Mouse (Mus musculus) kidney, postnatal 10 days (tissue): ENCODE measurements around the gene Pla1a.

Source experiments
- DNase-seq: peaks from one replicate; pipeline ENCODE4 v3.0.0; 2021; ENCODE audit warnings: mixed read lengths

Pla1a gene

DNA sequence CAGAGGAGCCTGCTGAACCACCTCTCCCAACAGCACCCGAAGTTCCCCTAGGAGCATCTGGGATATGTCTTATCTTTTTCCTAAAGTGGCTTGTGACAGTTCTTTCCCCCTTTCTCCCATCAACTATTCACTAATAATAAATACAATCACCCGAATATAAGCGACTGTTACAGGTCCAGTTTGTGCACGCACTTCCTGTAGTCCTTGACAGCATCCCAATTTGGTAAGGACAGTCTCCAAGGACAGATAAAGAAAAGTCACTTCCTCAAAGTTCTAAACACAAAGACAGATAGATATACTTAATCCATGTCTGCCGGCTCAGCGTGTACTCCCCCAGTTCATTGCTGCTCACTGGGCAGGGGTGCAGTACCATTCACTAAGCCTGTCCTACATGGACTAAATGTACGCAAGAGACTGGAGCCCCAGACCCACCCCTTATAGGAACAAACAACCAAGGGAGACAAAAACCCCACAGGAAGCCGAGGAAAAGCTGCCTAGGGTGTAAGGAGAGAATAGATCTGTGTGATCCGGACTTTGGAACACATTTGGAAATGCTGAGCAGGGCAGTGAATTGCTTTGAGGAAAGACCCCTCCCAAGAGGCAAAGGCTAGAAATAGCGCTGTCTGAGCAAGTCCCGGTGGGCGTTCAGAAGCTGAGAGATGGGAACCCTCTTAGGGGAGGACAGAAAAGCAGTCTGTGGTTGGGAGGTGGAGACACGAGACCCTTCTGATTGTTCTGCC, 1.3 kb downstream of the Pla1a start:
- no peak for DNase-seq

DNA sequence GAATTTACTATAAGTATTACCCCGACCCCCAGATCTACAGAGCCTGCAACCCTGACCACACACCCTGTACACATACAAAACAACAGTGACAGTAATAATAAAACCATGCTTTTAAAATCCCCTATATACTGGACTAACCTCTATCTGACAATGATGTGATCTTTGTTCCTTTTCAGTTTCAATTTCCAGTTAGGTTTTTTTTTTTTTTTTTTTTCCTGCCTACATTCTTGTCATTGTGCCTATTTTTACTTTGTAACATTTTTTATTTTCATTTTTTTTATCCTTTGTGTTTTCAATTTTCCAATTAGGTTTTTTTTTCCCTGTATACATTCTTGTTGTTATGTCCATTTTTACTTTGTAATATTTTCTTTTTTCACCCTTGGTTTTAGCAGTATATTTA, 7.1 kb downstream of the Pla1a start:
- DNase-seq = no peak

DNA sequence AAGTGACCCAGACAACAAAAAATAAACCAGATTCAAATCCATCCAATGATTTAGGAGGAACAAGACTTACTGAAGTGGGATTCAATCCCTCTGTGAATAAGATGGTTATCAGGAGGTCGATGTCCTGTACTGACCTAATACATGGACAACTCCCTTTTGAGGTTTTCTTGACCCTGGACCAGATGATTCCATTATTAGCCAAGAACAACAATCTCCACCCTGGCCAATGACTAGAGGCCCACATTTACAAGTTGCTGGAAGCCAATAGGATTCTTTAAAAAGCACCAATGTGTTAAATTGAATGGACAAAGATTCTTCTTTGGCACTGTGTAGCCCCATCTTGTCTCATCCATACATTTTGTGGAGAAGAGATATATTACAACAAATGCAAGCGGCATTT, 7.6 kb downstream of the Pla1a start:
- DNase-seq = no peak

DNA sequence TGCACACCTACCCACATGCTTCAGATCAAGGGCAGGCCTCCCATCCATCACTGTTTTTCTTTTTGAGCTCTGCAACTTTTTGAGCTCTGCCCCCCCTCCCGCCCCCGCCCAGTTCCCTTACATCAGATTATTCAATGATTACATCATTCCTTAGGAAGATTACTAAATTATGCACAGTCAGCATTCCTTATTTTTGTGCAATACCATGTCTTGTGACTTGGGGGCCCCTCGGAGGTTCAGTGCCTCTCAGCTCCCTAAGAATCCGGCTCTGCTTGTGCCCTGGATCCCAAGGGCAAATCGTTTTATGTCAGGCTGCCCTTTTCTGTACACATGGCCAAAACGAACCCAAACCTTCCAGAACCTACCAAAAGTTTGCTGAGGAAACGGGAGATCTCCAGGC, 18.0 kb downstream of the Pla1a start:
- DNase-seq = no peak

DNA sequence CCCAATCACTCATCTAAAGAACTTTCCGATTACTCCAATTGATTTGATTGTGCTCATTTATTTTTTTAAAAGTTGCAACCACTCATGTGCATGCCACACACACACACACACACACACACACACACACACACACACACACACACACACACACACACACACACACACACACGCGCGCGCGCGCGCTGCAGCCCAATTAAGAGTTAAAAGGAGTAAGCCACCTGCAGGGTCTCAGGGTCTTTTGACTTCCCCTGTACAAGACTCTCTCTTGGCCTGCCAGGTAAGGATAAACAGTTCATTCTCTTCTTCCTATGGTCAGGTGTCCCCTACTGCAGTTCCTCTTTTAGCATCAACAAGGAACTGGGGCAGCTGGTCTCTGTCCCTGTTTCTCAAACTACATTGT, 24.5 kb downstream of the Pla1a start:
- no peak for DNase-seq

DNA sequence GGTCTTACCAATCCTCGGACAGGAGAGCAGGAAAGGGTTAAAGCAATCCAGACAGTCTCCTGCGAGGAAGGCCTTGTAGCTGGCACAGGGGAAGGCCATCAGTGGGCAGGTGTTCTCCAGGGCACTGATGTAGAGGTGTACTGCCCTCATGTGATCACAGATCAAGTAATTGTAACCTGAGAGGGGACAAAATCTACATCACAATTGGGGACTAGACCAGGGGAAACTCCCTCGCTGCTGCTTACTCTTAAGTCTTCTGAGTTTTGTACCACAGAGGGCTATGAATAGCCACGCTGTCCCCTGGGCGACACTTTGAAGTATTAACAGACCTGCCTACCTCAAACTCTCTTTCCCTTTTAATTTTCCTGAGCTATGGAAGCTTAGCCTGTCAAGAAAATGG, 25.4 kb downstream of the Pla1a start:
- no peak for DNase-seq

DNA sequence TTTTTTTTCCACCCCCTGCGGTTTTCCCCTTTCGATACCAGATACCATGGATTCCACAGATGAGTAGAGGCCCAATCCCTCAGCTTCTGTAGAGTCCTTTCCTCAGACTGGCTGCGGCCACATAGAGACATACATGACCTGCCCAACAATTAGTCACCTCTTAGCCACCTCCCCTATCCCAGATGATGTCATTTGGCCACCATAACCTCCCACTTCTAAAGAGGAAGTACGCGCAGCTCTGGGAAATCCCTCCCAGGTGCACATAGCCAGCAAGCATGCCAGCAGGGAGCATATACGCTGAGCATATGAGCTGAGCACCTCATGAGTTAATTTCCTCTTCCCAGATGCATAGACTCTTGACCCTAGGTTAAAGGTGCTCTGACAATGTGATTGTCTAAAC, 26.2 kb downstream of the Pla1a start:
- no peak for DNase-seq

DNA sequence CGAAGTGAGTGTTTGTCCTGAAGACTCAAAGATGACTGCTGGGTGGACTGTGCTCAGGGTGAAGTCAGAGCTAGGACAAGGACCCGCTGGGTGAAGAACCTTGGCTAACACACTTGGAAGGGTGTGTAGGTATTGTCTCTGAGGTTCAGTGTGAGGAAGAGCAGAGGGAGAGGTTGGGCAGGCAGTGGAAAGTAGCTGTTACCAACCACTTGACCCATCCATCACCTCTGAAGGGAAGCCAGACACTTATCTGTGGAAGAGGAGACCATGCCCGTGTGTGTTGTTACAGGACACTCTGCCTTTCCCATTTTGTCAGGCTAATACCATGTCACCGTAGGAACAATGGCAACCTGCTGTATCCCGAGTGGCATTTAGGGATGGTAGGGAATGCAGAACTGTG, 26.7 kb downstream of the Pla1a start:
- no peak for DNase-seq

DNA sequence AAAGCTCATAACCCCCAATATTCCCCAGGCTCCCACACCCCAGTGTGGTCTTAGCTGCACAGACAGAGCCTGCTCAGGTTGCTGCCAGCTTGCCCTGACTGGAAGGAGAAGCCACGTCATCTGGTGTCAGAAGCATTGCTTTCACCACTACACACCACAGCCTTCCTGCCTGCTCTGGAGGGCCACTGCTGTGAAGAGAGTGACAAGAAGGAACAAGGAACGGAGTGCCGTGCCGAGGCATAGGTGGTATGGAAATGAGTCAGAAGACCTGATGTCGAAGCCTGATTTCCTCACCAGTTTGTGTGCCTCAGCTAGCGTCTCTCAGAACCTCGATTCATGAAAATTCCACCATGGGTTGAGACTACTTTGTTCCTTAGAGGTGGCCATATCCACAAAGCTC, 29.3 kb downstream of the Pla1a start:
- DNase-seq = no peak

DNA sequence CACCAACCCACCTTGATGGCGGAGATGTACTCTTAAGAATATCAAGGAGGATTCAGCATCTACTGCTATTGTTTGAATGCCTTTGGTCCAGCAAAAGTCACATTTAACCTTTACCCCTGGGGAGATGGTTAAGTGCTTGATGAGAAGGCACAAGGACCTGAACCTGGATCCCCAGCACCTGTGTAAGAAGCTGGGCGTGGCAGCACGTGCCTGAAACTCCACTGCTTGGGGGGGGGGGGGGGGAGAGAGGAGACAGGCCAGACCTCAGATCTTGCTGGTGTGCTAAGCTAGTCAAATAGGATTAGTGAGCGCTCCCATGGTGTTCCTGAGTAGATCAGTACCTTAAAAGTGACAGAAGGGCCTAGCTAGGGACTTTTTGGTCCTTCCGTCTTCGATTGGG, 31.5 kb downstream of the Pla1a start:
- no peak for DNase-seq

DNA sequence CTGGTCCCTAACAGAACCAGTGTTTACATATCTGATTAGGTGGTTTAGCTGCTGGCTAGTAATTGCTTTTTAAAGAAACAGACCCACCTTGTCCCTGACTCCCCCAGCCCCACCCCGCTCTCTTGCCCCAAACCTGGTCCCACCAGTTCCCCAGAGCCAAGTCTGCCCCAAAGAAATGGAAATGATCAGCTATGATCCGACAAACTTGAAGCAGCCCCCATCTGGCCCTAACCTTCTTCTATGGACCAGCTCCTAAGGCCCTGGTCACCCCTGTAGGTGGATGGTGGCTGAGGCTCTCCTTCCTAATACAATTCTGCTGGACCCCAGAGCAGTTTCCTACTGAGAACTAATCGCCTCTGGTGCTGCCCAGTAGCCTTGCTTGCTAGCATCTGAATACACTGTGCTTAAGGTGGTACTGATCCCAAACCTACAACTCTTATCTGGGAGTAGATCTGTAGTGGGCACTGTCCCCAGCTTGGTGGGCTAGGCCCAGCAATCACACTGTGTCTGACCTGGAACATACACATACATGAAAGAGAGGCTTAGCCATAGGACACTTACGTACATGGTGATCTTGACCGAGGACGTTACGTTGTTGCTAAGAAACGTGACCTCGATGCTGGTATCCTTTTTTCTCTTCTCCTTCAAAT, 32.5 kb downstream of the Pla1a start:
- no peak for DNase-seq

DNA sequence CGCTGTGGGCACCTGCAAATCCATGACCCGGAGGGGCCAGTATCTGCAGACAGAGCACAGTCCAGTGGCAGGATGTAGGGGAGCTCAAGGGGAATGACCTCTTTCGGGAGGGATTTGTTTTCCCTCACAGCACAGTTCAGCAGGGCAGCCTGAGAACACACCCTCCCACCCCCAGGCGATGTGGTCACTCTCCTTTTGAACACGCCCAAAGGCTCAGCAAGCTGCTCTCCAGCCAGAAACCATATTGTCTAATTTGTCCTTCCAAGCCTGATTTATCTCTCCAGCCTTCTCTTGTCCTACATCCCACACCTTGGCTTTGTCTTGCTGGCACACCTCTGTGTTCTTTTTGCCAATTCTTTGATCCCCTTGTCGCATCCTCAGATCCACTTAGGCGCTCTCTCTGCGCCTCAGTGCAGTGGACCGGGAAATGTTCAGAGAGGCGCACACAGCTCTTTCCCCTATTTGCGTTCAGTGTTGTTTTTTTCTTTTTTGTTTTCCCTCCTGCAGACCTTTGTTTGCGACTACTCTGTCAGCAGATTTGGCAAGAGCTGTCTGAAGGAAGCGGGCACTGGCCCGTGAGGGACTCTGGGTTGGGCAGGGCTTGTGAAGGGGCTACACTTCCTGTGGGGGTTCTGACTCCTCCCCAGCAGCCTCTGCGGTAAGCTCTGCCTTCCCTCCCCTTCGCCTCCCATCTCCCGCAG, 33.3 kb downstream of the Pla1a start:
- DNase-seq = peak; percentile 70

DNA sequence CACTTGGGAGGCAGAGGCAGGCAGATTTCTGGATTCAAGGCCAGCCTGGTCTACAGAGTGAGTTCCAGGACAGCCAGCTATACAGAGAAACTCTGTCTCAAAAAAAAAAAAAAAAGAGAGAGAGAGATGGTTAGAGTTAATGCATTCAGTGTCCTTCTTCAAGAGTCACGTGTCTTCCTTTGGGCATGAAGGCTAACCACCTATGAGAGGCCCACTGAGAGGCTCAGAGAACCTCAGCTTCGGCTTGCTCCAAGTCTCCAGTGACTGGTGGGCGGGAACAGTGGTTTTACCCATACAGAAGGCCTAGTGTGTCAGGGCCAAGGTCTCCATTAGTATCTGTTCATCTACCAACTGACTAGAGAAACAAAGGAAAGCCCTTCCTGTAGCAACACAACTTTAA, 33.9 kb downstream of the Pla1a start:
- DNase-seq = no peak

DNA sequence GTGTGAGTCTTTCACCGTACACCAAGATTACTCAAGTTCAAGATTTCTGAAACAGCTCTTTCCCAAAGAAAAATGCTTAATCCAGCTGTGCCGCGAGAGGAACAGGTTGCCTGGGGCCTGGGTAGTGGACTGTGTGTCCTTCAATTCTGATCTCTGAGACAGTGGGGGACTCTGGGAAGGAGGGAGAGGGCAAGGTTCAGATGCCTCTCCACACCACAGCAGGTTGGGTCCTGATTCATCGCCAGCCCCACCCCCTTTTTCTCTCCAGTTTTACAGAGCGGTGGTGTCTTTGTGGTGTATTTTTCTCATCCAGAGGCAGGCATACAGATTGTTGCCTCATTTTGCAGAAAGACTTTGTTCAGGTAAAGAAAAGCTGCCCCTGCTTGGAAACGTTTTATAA, 34.7 kb downstream of the Pla1a start:
- DNase-seq = peak; percentile 64

DNA sequence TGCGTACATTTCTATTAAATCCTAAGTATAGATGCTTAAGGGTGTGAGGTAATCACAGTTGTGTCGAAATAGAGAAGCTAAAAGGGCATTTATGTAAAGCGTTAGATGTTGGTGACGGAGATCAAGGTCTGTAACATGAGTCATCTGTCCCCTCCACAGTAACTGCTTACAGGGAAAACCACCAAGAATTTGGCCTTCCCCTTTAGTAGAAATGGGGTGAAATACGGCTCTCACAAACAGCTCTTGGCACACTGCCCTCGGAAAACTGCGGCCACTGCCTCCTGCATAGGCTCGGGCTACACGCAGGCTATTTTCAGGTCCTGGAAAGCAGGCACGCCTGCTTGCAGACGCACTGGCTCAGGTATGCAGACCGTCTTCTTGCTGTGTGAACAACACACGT, 36.8 kb downstream of the Pla1a start:
- DNase-seq = peak; percentile 85

DNA sequence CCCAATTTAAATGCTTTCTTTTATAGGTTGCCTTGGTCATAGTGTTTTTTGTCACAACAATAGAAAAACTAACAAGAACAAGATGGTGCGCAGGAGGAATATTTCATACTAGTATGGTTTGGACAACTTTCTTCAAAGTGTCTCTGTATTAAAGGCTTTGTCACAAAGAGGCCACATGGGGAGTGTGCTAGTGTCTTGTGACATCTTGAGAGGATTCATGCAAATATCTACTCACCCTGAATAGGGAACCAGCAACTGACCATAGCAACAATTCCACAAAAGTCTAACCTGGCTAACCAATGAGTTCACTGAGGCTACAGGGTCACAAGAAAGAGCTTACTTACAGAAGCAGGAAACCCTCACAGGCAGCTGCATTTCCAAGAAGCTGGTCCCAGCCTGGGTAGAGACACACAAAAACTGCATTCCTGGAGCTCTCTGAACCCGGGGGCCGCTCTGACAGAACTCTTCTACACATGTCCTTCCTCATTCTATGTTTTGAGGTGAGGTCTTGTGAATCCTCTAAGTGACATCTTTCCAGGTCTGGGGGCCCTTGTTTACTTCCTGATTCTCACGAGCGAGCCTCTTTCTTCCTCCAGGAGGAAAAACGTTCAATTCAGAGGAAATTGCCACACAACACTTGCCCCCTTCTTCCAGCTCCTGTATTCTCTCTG, 37.8 kb downstream of the Pla1a start:
- no peak for DNase-seq

DNA sequence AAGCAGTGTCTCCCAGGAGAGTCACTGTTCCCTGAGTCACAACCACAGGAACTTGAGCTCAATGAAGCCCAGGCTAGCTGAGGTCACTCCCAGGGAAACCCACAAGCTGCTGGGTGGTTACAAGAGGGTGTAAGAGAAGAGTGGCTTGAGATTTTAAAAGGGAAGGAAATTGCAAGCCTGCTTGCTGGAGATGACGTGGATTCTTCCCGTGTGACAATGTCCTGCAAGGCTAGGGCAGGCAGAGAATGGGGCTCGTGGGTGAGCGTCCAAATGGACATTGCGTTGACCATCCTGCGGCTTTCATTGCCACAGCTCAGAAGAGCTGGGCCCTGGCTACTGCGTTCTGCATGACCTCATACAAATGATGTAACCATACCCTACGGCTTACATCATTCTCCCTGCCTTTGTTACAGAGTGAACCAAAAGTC, 38.7 kb downstream of the Pla1a start:
- no peak for DNase-seq

DNA sequence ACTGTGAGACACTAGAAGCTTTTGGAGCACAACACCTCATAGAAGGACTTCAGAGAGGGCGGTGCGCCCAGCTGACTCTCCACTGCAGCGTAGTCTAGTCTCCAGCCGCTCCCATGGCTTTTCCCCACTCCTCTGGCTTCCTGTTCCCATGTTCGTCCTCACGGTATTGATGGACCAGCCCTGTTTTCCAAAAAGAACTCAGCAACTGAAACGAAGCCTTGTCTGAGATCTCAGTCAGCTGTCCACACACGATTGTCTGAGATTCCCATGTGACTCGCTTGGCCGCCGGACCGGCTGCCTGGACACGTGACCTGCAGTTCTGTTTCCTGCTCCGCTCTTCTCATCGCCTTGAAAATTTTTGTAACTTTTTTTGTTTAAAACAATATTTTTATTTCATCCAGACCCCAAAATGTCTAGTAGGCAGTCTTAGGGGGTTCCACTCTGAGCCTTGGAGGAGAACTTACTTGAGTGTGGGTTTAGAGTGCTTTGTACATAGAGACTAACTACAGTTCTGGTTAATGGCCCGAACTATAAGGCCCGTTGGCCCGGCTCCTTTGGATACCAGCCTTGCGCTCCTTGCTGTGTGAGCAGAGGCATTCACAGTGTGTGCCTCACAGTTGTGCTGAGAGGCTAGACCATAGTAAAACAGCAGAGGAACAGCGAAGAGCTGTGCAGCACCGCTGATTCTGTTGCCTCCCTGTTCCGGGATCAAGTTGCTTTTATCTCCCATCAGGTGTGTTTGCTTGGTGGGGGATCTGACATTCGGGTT, 40.6 kb downstream of the Pla1a start:
- peak; percentile 72 for DNase-seq

DNA sequence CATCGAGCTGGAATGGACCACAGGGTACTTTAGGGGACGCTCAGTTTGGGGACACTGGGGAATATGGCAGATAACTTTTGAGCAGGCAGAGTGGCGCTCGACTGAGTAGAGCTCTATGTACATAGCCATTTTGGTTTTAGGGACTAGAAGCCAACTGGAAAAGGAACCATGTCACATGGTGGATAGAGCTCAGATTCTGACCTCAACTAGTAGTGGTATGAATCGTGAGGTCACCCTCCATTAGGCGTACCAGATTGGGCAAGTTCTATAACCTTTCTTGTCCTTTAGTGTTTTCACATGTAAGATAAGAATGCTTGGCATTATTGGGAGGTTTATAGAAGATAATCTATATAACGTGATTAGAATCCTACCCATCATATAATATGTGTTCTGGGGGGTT, 42.6 kb downstream of the Pla1a start:
- DNase-seq = no peak

DNA sequence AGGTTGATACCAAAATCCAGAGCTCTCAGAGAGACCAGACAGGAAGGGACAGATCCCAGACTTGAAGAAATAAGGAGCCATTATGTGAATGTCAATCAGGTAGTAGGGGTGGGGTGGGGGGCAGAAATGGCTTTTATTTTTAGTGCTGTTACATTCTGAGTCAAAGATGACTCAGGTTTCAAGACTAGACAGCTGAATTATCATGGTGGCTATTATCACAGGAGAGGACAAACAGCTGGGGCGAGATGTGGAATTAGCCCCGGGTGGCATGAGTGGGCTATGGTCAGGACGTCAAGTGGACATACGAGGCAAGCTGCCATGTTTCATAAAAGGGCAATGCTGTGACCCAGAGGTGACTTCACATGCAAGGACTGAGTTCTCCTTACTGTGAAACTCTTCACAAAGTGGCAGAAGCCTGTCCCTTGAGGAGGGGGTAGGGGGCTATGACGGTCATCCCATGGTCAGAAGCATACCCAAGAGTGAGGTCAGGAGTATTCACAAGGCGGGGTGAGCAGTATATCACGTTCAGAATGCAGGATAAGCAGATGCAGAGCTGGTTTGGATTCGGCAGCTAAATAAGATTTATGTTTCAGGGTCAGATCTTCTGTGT, 43.6 kb downstream of the Pla1a start:
- DNase-seq = no peak

DNA sequence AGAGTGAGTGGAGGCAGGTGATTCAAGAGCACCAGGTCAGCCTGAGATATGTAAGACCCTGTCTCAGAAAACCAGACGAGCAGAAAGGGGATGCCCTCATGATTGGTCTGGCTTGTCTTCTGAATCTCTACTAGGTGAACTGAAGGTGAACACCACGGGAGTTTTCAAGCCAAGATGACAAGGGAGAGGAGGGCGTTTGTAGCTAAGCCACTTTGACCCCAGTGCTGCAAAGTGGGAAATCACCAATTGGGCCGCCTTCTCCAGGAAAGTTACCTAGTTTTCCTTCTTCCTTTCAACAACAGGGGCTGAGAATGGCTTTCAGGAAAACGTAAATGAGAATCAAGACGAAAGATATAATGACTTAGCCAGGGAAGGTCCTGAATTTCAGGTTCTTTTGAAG, 44.2 kb downstream of the Pla1a start:
- DNase-seq = no peak

DNA sequence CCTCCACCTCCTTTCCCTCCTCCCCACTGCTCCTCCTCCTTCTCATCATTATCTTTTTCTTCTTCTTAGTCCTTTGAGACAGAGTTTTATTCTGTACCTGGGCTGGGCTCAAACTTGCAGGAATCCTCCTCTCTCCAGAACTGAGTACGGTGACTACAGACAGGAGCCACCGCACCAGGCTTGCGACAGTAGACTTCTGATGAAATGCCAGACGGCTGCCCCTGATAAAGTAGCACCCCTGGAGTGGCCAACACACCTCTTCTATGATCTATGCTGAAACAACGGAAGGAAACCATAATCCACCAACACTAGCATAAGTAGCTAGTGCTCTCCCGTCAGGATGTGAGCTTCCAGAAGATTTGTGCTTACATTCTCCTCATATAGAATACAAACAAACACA, 45.6 kb downstream of the Pla1a start:
- DNase-seq = no peak

DNA sequence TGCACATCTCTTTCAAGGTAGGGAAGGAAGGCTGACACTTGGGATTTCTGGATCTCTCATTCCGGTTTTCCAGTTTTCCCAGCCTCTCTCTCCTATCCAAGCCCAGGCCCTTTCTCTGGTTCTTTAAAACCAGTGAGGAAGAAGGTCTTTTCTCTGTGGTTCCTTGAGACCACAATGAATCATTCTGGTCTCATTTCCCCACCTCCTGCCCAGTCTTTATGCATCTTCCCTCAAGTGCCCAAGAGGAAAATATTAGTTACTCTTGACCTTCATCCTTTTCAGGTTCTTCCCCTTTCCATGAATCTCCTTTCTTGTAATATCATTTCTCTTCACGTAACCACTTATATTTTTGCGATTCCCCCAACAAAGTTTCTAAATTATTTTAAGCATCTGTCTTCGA, 47.2 kb downstream of the Pla1a start:
- no peak for DNase-seq
